Mouse (Mus musculus) thymus, adult 2 months (tissue): ENCODE results near the gene Wipf3. TPM values are rescaled to one million over a fixed set of nuclear protein-coding genes. Genes with fewer than 3 reads are reported as not detected.

Experiments used
- DNase-seq: peaks from one replicate; pipeline ENCODE4 v3.0.0; 2021
- H3K27ac ChIP-seq: fragments of 200-500 bp; 2 replicates; pipeline ENCODE4 v1.5.1; 2012; ENCODE audit warnings: low read length, control low read depth; ENCODE audit not compliant: control insufficient read depth, insufficient read depth
- H3K27me3 ChIP-seq: fragments of 200-500 bp; 2 replicates; pipeline ENCODE4 v1.6.1; 2012; ENCODE audit warnings: mild to moderate bottlenecking, low read length, moderate library complexity, mixed read lengths; ENCODE audit not compliant: control insufficient read depth, insufficient read depth
- H3K36me3 ChIP-seq: fragments of 200-500 bp; 2 replicates; pipeline ENCODE4 v1.6.1; 2012; ENCODE audit warnings: mild to moderate bottlenecking, low read length, moderate library complexity; ENCODE audit not compliant: control insufficient read depth, insufficient read depth
- H3K4me1 ChIP-seq: fragments of 200-500 bp; replicated peaks from 2 replicates; pipeline ENCODE4 v1.6.1; 2012; ENCODE audit warnings: low read length; ENCODE audit not compliant: control insufficient read depth, insufficient read depth
- H3K4me3 ChIP-seq: fragments of 200-500 bp; 2 replicates; pipeline ENCODE4 v1.5.1; 2012; ENCODE audit warnings: mild to moderate bottlenecking, low read length, control low read depth, moderate library complexity; ENCODE audit not compliant: control insufficient read depth, insufficient read depth
- CTCF ChIP-seq: fragments of 200-500 bp; IDR thresholded peaks from 2 replicates; pipeline ENCODE4 v1.5.1; 2012; ENCODE audit warnings: mild to moderate bottlenecking, control low read depth, low read length, moderate library complexity, borderline replicate concordance; ENCODE audit not compliant: control insufficient read depth, poor library complexity, insufficient read depth; ENCODE audit errors: extremely low read depth
- POLR2A ChIP-seq: fragments of 200-500 bp; IDR thresholded peaks from 2 replicates; pipeline ENCODE4 v1.6.1; 2012; ENCODE audit warnings: mild to moderate bottlenecking, low read length, control low read depth, moderate library complexity; ENCODE audit not compliant: control insufficient read depth, poor library complexity, insufficient read depth; ENCODE audit errors: extremely low read depth
- WGBS: fragments of 180-500 bp; shearing (Covaris S2); methylation state at CpG from one replicate; pipeline ENCODE4 v1.1.7; 2018; 5-methylcytosine and 5-hydroxymethylcytosine counted together
- polyA plus RNA-seq: library from polyadenylated mRNA; depleted of rRNA; stranded (reverse); fragments of >200 nt; gene quantifications from 2 replicates; pipeline ENCODE4 v1.2.3, GENCODE M21; 2012

Gene Wipf3
- polyA plus RNA-seq, 1 experiment = 1.6 TPM

GRCm38 (mm10) chr6:54537053-54537452 lies 107.7 kb downstream of the Wipf3 start:
- no peak for DNase-seq
- 82% methylated on average over 7 of the region's 7 CpGs for WGBS
- TF ChIP-seq POLR2A (no peak), CTCF (no peak)

GRCm38 (mm10) chr6:54538773-54539173 lies 109.4 kb downstream of the Wipf3 start:
- Histone ChIP-seq H3K27ac (no peak overlapping the region), H3K4me1 (no peaks in the 10 kb centered on the region), H3K27me3 (no peaks in the 10 kb centered on the region), H3K4me3 (no peak overlapping the region), H3K36me3 (no peaks in the 10 kb centered on the region)
- TF ChIP-seq POLR2A (no peak), CTCF (no peak)
- WGBS = 91% methylated on average over 3 of the region's 3 CpGs
- no peak for DNase-seq

More at GRCm38 (mm10) chr6:54537053-54537452, 107.7 kb downstream of the Wipf3 start:
- Histone ChIP-seq H3K27me3 (no peaks in the 10 kb centered on the region), H3K4me3 (no peak overlapping the region), H3K27ac (no peak overlapping the region), H3K36me3 (no peaks in the 10 kb centered on the region), H3K4me1 (no peaks in the 10 kb centered on the region)

- no peaks in the 10 kb centered on the region for H3K4me1 ChIP-seq
- DNase-seq = no peak
- TF ChIP-seq CTCF (no peak), POLR2A (no peak)
- H3K27ac ChIP-seq = no peak overlapping the region
- H3K4me3 ChIP-seq = no peak overlapping the region
- 96% methylated on average over 7 of the region's 7 CpGs for WGBS
- no peaks in the 10 kb centered on the region for H3K27me3 ChIP-seq
- H3K36me3 ChIP-seq = no peaks in the 10 kb centered on the region
Measured at GRCm38 (mm10) chr6:54539396-54539795, 110.0 kb downstream of the Wipf3 start.

- H3K4me3 ChIP-seq = no peak overlapping the region
- no peak for TF ChIP-seq CTCF
- TF ChIP-seq POLR2A = no peak
- 92% methylated on average over 9 of the region's 9 CpGs for WGBS
- DNase-seq = no peak
- no peaks in the 10 kb centered on the region for H3K27me3 ChIP-seq
- H3K36me3 ChIP-seq = no peaks in the 10 kb centered on the region
- H3K4me1 ChIP-seq = no peaks in the 10 kb centered on the region
- H3K27ac ChIP-seq = no peak overlapping the region
Measured at GRCm38 (mm10) chr6:54540252-54540887, 111.0 kb downstream of the Wipf3 start.

GRCm38 (mm10) chr6:54542836-54543235 lies 113.4 kb downstream of the Wipf3 start:
- Histone ChIP-seq H3K36me3 (no peaks in the 10 kb centered on the region), H3K27ac (no peak overlapping the region), H3K4me1 (no peaks in the 10 kb centered on the region), H3K4me3 (no peak overlapping the region), H3K27me3 (no peaks in the 10 kb centered on the region)
- WGBS = 92% methylated on average over 7 of the region's 7 CpGs
- TF ChIP-seq CTCF (no peak), POLR2A (no peak)
- no peak for DNase-seq

- Histone ChIP-seq H3K36me3 (no peaks in the 10 kb centered on the region), H3K4me3 (no peak overlapping the region), H3K27me3 (no peaks in the 10 kb centered on the region), H3K4me1 (no peaks in the 10 kb centered on the region), H3K27ac (no peak overlapping the region)
- 85% methylated on average over 2 of the region's 2 CpGs for WGBS
- DNase-seq = no peak
- no peak for TF ChIP-seq POLR2A
- TF ChIP-seq CTCF = no peak
Measured at GRCm38 (mm10) chr6:54543646-54544045, 114.2 kb downstream of the Wipf3 start.

GRCm38 (mm10) chr6:54548314-54549019 lies 119.1 kb downstream of the Wipf3 start:
- TF ChIP-seq CTCF (no peak), POLR2A (no peak)
- WGBS = 76% methylated on average over 13 of the region's 13 CpGs
- Histone ChIP-seq H3K4me3 (no peak overlapping the region), H3K36me3 (no peaks in the 10 kb centered on the region), H3K27me3 (no peaks in the 10 kb centered on the region), H3K4me1 (no peaks in the 10 kb centered on the region), H3K27ac (no peak overlapping the region)
- DNase-seq = no peak
